Mouse (Mus musculus) MEL (cell line): ENCODE results near the gene Fam131b. TPM values are rescaled to one million over a fixed set of nuclear protein-coding genes. Genes with fewer than 3 reads are reported as not detected.

Experiments used
- DNase-seq: peaks from one replicate; pipeline ENCODE4 v3.0.0; 2011; ENCODE audit warnings: low read depth, low spot score
- H3K27ac ChIP-seq: 2 replicates; pipeline ENCODE4 v1.5.1; 2012; ENCODE audit warnings: low read depth, mild to moderate bottlenecking, control low read depth, low read length, moderate library complexity; ENCODE audit not compliant: control insufficient read depth
- H3K27me3 ChIP-seq, 2 experiments: fragments of 150-350 bp in 1 of 2; sonication (generic) in 1 of 2; 2 replicates each; pipeline ENCODE4 v1.6.1; 2012; ENCODE audit warnings: low read length in 2 of 2, mild to moderate bottlenecking in 2 of 2, improper control_type of control experiment in 1 of 2, moderate library complexity in 1 of 2; ENCODE audit not compliant: insufficient read depth in 2 of 2, control insufficient read depth in 1 of 2
- H3K36me3 ChIP-seq, 2 experiments: 2 replicates each; pipeline ENCODE4 v1.6.1; 2012 to 2014; ENCODE audit warnings: low read length in 2 of 2, improper control_type of control experiment in 1 of 2, inconsistent platforms in 1 of 2, mild to moderate bottlenecking in 1 of 2; ENCODE audit not compliant: insufficient read depth in 2 of 2, control insufficient read depth in 1 of 2
- H3K4me1 ChIP-seq, 2 experiments: fragments of 150-350 bp in 1 of 2; sonication (generic) in 1 of 2; 2 replicates each; pipeline ENCODE4 v1.6.1; 2012; ENCODE audit warnings: low read length in 2 of 2, improper control_type of control experiment in 1 of 2, mild to moderate bottlenecking in 1 of 2; ENCODE audit not compliant: insufficient read depth in 2 of 2, control insufficient read depth in 1 of 2
- H3K4me3 ChIP-seq, 2 experiments: fragments of 150-350 bp in 1 of 2; sonication (generic) in 1 of 2; 2 replicates each; pipeline ENCODE4 v1.5.1; 2012; ENCODE audit warnings: low read depth in 2 of 2, low read length in 2 of 2, mild to moderate bottlenecking in 2 of 2, moderate library complexity in 2 of 2, control low read depth in 1 of 2, improper control_type of control experiment in 1 of 2; ENCODE audit not compliant: control insufficient read depth in 1 of 2, insufficient read depth in 1 of 2
- H3K79me2 ChIP-seq: 2 replicates; pipeline ENCODE4 v1.6.1; 2012; ENCODE audit warnings: mild to moderate bottlenecking, low read length, moderate library complexity; ENCODE audit not compliant: control insufficient read depth, poor library complexity, insufficient read depth
- H3K9ac ChIP-seq: 2 replicates; pipeline ENCODE4 v1.6.1; 2012; ENCODE audit warnings: low read depth, mild to moderate bottlenecking, control low read depth, low read length, moderate library complexity; ENCODE audit not compliant: control insufficient read depth, poor library complexity, severe bottlenecking
- H3K9me3 ChIP-seq: fragments of 150-350 bp; sonication (generic); replicated peaks from 2 replicates; pipeline ENCODE4 v1.6.1; 2012; ENCODE audit warnings: mild to moderate bottlenecking, low read length, improper control_type of control experiment, moderate library complexity; ENCODE audit not compliant: insufficient read depth
- CHD2 ChIP-seq: IDR thresholded peaks from 2 replicates; pipeline ENCODE4 v1.6.1; 2011; ENCODE audit warnings: low read length, improper control_type of control experiment
- ETS1 ChIP-seq: IDR thresholded peaks from 2 replicates; pipeline ENCODE4 v1.6.1; 2012; ENCODE audit warnings: low read depth, mild to moderate bottlenecking, inconsistent platforms, low read length, improper control_type of control experiment, moderate library complexity
- GABPA ChIP-seq: IDR thresholded peaks from 2 replicates; pipeline ENCODE4 v1.6.1; 2012; ENCODE audit warnings: low read depth, mild to moderate bottlenecking, inconsistent platforms, low read length, improper control_type of control experiment, moderate library complexity
- JUND ChIP-seq: IDR thresholded peaks from 2 replicates; pipeline ENCODE4 v1.6.1; 2011; ENCODE audit warnings: low read depth, mild to moderate bottlenecking, improper control_type of control experiment, low read length
- MAX ChIP-seq: IDR thresholded peaks from 2 replicates; pipeline ENCODE4 v1.6.1; 2011; ENCODE audit warnings: low read length, improper control_type of control experiment
- POLR2AphosphoS2 ChIP-seq: IDR thresholded peaks from 2 replicates; pipeline ENCODE4 v1.6.1; 2011; ENCODE audit warnings: low read length, improper control_type of control experiment
- POLR2AphosphoS5 ChIP-seq: IDR thresholded peaks from 2 replicates; pipeline ENCODE4 v1.6.1; 2012; ENCODE audit warnings: low read depth, borderline replicate concordance, mild to moderate bottlenecking, inconsistent platforms, low read length, moderate library complexity, mixed read lengths
- TAL1 ChIP-seq: IDR thresholded peaks from 2 replicates; pipeline ENCODE4 v1.6.1; 2012; ENCODE audit warnings: mild to moderate bottlenecking, inconsistent platforms, low read length, moderate library complexity, mixed read lengths
- TBP ChIP-seq: IDR thresholded peaks from 2 replicates; pipeline ENCODE4 v1.8.0; 2011; ENCODE audit warnings: low read depth, low read length, improper control_type of control experiment
- TCF12 ChIP-seq: IDR thresholded peaks from 2 replicates; pipeline ENCODE4 v1.6.1; 2014; ENCODE audit warnings: low read depth, mild to moderate bottlenecking, inconsistent platforms, low read length, improper control_type of control experiment, moderate library complexity
- USF2 ChIP-seq, 2 experiments: IDR thresholded peaks; 2 replicates each; pipeline ENCODE4 v1.6.1; 2011 to 2012; ENCODE audit warnings: improper control_type of control experiment in 2 of 2, low read length in 2 of 2, borderline replicate concordance in 1 of 2, inconsistent platforms in 1 of 2, low read depth in 1 of 2, mild to moderate bottlenecking in 1 of 2; ENCODE audit not compliant: insufficient read depth in 1 of 2
- ZMIZ1 ChIP-seq: IDR thresholded peaks from 2 replicates; pipeline ENCODE4 v1.6.1; 2012; ENCODE audit warnings: low read depth, mild to moderate bottlenecking, inconsistent platforms, low read length, improper control_type of control experiment, moderate library complexity
- ZNF384 ChIP-seq: IDR thresholded peaks from 2 replicates; pipeline ENCODE4 v1.6.1; 2012; ENCODE audit warnings: low read depth, mild to moderate bottlenecking, inconsistent platforms, low read length, improper control_type of control experiment
- polyA plus RNA-seq, 2 experiments: library from polyadenylated mRNA; stranded (reverse) in 1 of 2; unstranded in 1 of 2; fragments of >175 nt in 1 of 2; fragments of >200 nt in 1 of 2; gene quantifications; 2 replicates each; pipeline versions ENCODE4 v1.2.1 to v1.2.4; 2012; ENCODE audit warnings: low replicate concordance in 2 of 2, low read depth in 1 of 2; ENCODE audit not compliant: insufficient read length in 2 of 2, insufficient read depth in 1 of 2, missing spikeins in 1 of 2
- total RNA-seq: library from RNA; depleted of rRNA; stranded (reverse); fragments of 300-350 nt; gene quantifications from 2 replicates; pipeline ENCODE4 v1.2.3, GENCODE M21; 2012

Fam131b gene
- total and polyA plus RNA-seq, 3 experiments, result 0.06 TPM; not detected in 2

DNA sequence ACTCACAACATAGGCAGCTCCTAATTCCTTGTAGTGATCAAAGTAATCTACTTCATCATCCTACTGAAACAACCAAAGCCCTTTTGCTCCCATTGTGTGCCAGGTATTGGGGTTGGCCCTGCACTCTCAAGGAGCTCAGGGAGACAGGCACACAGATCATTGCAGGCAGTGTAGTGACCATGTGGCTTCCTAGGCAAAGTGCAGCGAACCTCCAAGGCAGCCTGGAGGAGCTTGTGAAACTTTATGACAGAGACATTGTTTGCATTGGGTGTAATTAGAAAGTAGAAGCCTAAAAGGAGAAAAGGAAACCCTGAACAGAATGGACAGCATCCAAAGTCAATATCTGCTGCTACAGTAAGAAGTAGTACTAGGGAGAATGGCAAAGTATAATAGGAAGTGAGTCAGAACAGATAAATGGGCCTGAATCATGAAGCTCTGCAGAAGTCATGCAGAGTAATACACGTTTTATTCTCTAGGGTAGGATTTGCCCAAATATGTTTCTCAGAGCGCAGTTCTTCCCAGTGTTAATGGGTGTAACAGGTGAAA lies 28.8 kb downstream of the Fam131b start (continued):
- TF ChIP-seq POLR2AphosphoS5 (no peak), ETS1 (no peak), POLR2AphosphoS2 (no peak), GABPA (no peak)

DNA sequence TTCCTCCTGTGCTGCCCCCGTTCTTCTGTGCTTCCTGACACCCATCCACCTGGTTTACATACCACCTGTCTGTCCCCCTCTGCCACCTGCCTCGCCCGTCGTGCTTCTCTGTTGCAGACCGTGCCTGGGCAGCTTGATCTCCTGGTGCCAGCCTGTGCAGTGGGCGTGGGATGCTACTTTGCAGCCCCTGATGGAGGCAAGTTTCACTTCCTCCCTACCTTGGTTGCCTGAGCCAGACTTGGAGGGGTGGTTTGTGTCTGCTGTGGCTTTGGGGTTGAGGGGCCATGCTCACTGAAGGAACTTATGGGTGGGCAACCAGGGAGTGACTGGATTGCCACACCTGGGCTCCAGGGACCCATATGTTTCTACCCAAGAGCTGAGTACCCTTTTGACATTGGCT lies 31.1 kb downstream of the Fam131b start:
- TF ChIP-seq CHD2, result no peak
- TF ChIP-seq GABPA, result no peak
- TF ChIP-seq ZMIZ1, result no peak
- H3K4me3 ChIP-seq, result no peak overlapping the region
- no peaks in the 10 kb centered on the region for H3K9me3 ChIP-seq
- no peak overlapping the region for H3K27ac ChIP-seq
- H3K79me2 ChIP-seq, result no peaks in the 10 kb centered on the region
- no peak overlapping the region for H3K9ac ChIP-seq
- DNase-seq, result no peak
- H3K4me1 ChIP-seq, result peaks cover 4 to 10% of the 10 kb centered on the region in 2 experiments
- peaks cover 0 to 19% of the 10 kb centered on the region in 2 experiments; a peak in 2 of 4 replicates for H3K36me3 ChIP-seq
- H3K27me3 ChIP-seq, result no peaks in the 10 kb centered on the region

DNA sequence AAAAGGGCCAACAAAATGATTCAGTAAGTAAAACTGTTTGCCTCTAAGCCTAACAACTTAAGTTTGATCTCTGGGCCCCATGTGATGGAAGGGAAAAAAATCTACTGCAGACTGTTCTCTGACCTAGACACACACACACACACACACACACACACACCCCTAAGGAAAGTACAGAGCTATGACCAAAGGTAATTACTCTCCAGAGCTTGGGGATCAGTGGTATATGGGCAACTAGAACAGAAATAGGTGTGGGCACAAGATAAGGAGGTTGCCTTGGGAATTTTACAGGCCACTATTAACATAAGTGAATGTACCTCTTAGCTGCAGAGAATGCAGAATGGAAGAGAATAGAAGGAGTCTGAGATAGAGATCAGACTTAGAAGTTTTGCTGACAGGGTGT lies 36.9 kb downstream of the Fam131b start:
- no peaks in the 10 kb centered on the region; a peak in 1 of 4 replicates for H3K36me3 ChIP-seq
- no peaks in the 10 kb centered on the region for H3K27me3 ChIP-seq
- no peaks in the 10 kb centered on the region for H3K4me1 ChIP-seq
- H3K9me3 ChIP-seq, result no peaks in the 10 kb centered on the region
- no peak overlapping the region for H3K27ac ChIP-seq
- DNase-seq, result no peak
- H3K9ac ChIP-seq, result no peak overlapping the region
- no peak overlapping the region for H3K4me3 ChIP-seq
- TF ChIP-seq CHD2, result no peak
- TF ChIP-seq ZMIZ1, result no peak
- TF ChIP-seq JUND, result no peak
- TF ChIP-seq USF2 (IDR thresholded peaks at IDR 0.05; ENCODE audit: borderline replicate concordance in 1 of 2, insufficient read depth in 1 of 2, low read depth in 1 of 2, low read length in 2 of 2), result no peak
- no peak for TF ChIP-seq ZNF384
- no peak for TF ChIP-seq MAX
- no peak for TF ChIP-seq TBP
- TF ChIP-seq GABPA, result no peak
- no peak for TF ChIP-seq TCF12
- H3K79me2 ChIP-seq, result no peaks in the 10 kb centered on the region

DNA sequence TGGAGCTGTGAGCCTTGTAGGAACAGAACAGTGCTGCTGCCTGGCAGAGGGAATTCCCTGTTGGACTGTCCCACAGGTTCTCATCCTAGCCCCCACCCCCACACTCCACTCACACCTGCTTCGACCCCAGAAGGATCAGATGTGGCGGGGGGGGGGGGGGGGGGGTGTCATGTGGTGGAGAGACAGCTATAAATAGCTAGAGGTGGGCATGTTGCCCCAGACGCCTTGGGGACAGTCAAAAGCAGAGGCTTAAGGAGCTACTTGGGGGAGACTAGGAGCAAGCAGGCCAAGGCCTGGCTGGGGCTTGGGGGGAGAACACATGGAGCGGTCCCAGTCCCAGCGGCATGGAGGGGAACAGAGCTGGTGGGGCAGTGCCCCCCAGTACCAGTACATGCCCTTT lies 38.0 kb downstream of the Fam131b start, which contains the start of gene Clcn1:
Gene Clcn1, plus strand, starts transcription at position 238 of the 400 bp plus-strand sequence.
- Histone ChIP-seq H3K4me3 (no peak within 1 kb of the TSS), H3K27ac (no peak within 1 kb of the TSS), H3K9me3 (no peaks in the 10 kb centered on the region), H3K9ac (no peak within 1 kb of the TSS), H3K79me2 (no peaks in the 10 kb centered on the region), H3K4me1 (no peaks in the 10 kb centered on the region), H3K36me3 (peaks cover 0 to 2% of the 10 kb centered on the region in 2 experiments; a peak in 2 of 4 replicates)
- DNase-seq, result no peak
- no peak for TF ChIP-seq TAL1
- TF ChIP-seq, all 39 proteins: peak for 0
- no peaks in the 10 kb centered on the region for H3K27me3 ChIP-seq
